Mouse (Mus musculus): ENCODE data around the gene Traf7. TPM values are rescaled to one million over a fixed set of nuclear protein-coding genes. Genes with fewer than 3 reads are reported as not detected.

The Traf7 gene
- polyA plus RNA-seq, 1 experiment from 2014 or later: 113 TPM

- no peak for ATAC-seq (replicated peaks; ENCODE audit: low FRiP score)
These were observed 64.2 kb downstream of the Traf7 start for GRCm38 (mm10) chr17:24463374-24464133.

GRCm38 (mm10) chr17:24462932-24463331, 64.8 kb downstream of the Traf7 start:
- no peaks in the 10 kb centered on the region for H3K4me1 ChIP-seq (replicated peaks; ENCODE audit: control insufficient read depth, insufficient read depth, low read length)
- H3K27me3 ChIP-seq (ENCODE audit: control insufficient read depth, insufficient read depth, low read length): no peaks in the 10 kb centered on the region
- ATAC-seq (replicated peaks; ENCODE audit: low FRiP score) (no peak), DNase-seq (ENCODE audit: low spot score) (no peak)
- WGBS: 85% methylated on average over 1 of the region's 1 CpGs
- H3K4me2 ChIP-seq (ENCODE audit: low read depth, low read length, severe bottlenecking): no peak overlapping the region
- no peaks in the 10 kb centered on the region for H3K36me3 ChIP-seq (ENCODE audit: control insufficient read depth, insufficient read depth, low read length)
- H3K9me3 ChIP-seq (ENCODE audit: control insufficient read depth, low read length): no peaks in the 10 kb centered on the region
- H3K9ac ChIP-seq (ENCODE audit: low read length): no peak overlapping the region
- H3K27ac ChIP-seq (ENCODE audit: low read depth, low read length): no peak overlapping the region
- H3K4me3 ChIP-seq (ENCODE audit: low read depth, low read length): no peak overlapping the region

More at GRCm38 (mm10) chr17:24463374-24464133, 64.2 kb downstream of the Traf7 start:
- 56% methylated on average over 6 of the region's 6 CpGs for WGBS
- DNase-seq (ENCODE audit: low spot score): no peak
- Histone ChIP-seq H3K4me2 (ENCODE audit: low read depth, low read length, severe bottlenecking) (no peak overlapping the region), H3K36me3 (ENCODE audit: control insufficient read depth, insufficient read depth, low read length) (no peaks in the 10 kb centered on the region), H3K4me1 (replicated peaks; ENCODE audit: control insufficient read depth, insufficient read depth, low read length) (no peaks in the 10 kb centered on the region), H3K27ac (ENCODE audit: low read depth, low read length) (no peak overlapping the region), H3K9ac (ENCODE audit: low read length) (no peak overlapping the region), H3K9me3 (ENCODE audit: control insufficient read depth, low read length) (no peaks in the 10 kb centered on the region), H3K4me3 (ENCODE audit: low read depth, low read length) (no peak overlapping the region), H3K27me3 (ENCODE audit: control insufficient read depth, insufficient read depth, low read length) (no peaks in the 10 kb centered on the region)

GRCm38 (mm10) chr17:24461580-24461979, 66.2 kb downstream of the Traf7 start:
- Histone ChIP-seq H3K36me3 (ENCODE audit: control insufficient read depth, insufficient read depth, low read length) (no peaks in the 10 kb centered on the region), H3K4me1 (replicated peaks; ENCODE audit: control insufficient read depth, insufficient read depth, low read length) (no peaks in the 10 kb centered on the region), H3K9me3 (ENCODE audit: control insufficient read depth, low read length) (no peaks in the 10 kb centered on the region), H3K4me3 (ENCODE audit: low read depth, low read length) (no peak overlapping the region), H3K4me2 (ENCODE audit: low read depth, low read length, severe bottlenecking) (no peak overlapping the region), H3K27ac (ENCODE audit: low read depth, low read length) (no peak overlapping the region), H3K9ac (ENCODE audit: low read length) (no peak overlapping the region), H3K27me3 (ENCODE audit: control insufficient read depth, insufficient read depth, low read length) (no peaks in the 10 kb centered on the region)
- ATAC-seq (replicated peaks; ENCODE audit: low FRiP score) (no peak), DNase-seq (ENCODE audit: low spot score) (no peak)
- WGBS: 69% methylated on average over 2 of the region's 2 CpGs

Other genes with a start within 250 kb of the Traf7 start
- gene Abca17, start 176.9 kb downstream of the Traf7 start, polyA plus RNA-seq (2014; fragmentation: Nextera tagmentation; extraction: Ambion mirVana): not detected in 2 replicates
- gene Abca3, start 176.0 kb downstream of the Traf7 start, polyA plus RNA-seq (2014; fragmentation: Nextera tagmentation; extraction: Ambion mirVana): 12.9 and 14.6 TPM in 2 replicates
- 441 and 443 TPM in 2 replicates for gene Rnps1, start 113.4 kb downstream of the Traf7 start, polyA plus RNA-seq (2014; fragmentation: Nextera tagmentation; extraction: Ambion mirVana)
- gene Eci1, start 101.3 kb downstream of the Traf7 start, polyA plus RNA-seq (2014; fragmentation: Nextera tagmentation; extraction: Ambion mirVana): 59.7 and 68.7 TPM in 2 replicates
- 2.7 and 3.3 TPM in 2 replicates for gene Dnase1l2, start 84.8 kb downstream of the Traf7 start, polyA plus RNA-seq (2014; fragmentation: Nextera tagmentation; extraction: Ambion mirVana)
- gene E4f1, start 57.6 kb downstream of the Traf7 start, polyA plus RNA-seq (2014; fragmentation: Nextera tagmentation; extraction: Ambion mirVana): 28.8 and 31.4 TPM in 2 replicates
- 72.1 and 73.4 TPM in 2 replicates for gene Pgp, start 57.5 kb downstream of the Traf7 start, polyA plus RNA-seq (2014; fragmentation: Nextera tagmentation; extraction: Ambion mirVana)
- gene Bricd5, start 54.1 kb downstream of the Traf7 start, polyA plus RNA-seq (2014; fragmentation: Nextera tagmentation; extraction: Ambion mirVana): 0.41 and 0.44 TPM in 2 replicates
- 33.8 and 34.0 TPM in 2 replicates for gene Mlst8, start 48.9 kb downstream of the Traf7 start, polyA plus RNA-seq (2014; fragmentation: Nextera tagmentation; extraction: Ambion mirVana)
- 8.0 and 9.3 TPM in 2 replicates for gene Caskin1, start 39.3 kb downstream of the Traf7 start, polyA plus RNA-seq (2014; fragmentation: Nextera tagmentation; extraction: Ambion mirVana)
- 1.8 and 2.7 TPM in 2 replicates for gene Rab26, start 6.3 kb upstream of the Traf7 start, polyA plus RNA-seq (2014; fragmentation: Nextera tagmentation; extraction: Ambion mirVana)
- 19.0 and 23.9 TPM in 2 replicates for gene Pkd1, start 21.9 kb upstream of the Traf7 start, polyA plus RNA-seq (2014; fragmentation: Nextera tagmentation; extraction: Ambion mirVana)
- gene Tsc2, start 104.7 kb upstream of the Traf7 start, polyA plus RNA-seq (2014; fragmentation: Nextera tagmentation; extraction: Ambion mirVana): 77.6 and 87.4 TPM in 2 replicates
- gene Nthl1, start 104.7 kb upstream of the Traf7 start, polyA plus RNA-seq (2014; fragmentation: Nextera tagmentation; extraction: Ambion mirVana): 20.0 TPM in 2 replicates
- 26.8 and 32.3 TPM in 2 replicates for gene Slc9a3r2, start 122.4 kb upstream of the Traf7 start, polyA plus RNA-seq (2014; fragmentation: Nextera tagmentation; extraction: Ambion mirVana)
- gene Npw, start 130.5 kb upstream of the Traf7 start, polyA plus RNA-seq (2014; fragmentation: Nextera tagmentation; extraction: Ambion mirVana): 0.32 TPM in 1 of 2 replicates, not detected in the other
- gene Zfp598, start 141.7 kb upstream of the Traf7 start, polyA plus RNA-seq (2014; fragmentation: Nextera tagmentation; extraction: Ambion mirVana): 37.6 and 38.4 TPM in 2 replicates
- 14.0 and 17.0 TPM in 2 replicates for gene Syngr3, start 162.0 kb upstream of the Traf7 start, polyA plus RNA-seq (2014; fragmentation: Nextera tagmentation; extraction: Ambion mirVana)
- 54.9 and 55.4 TPM in 2 replicates for gene Gfer, start 168.2 kb upstream of the Traf7 start, polyA plus RNA-seq (2014; fragmentation: Nextera tagmentation; extraction: Ambion mirVana)
- gene Noxo1, start 168.3 kb upstream of the Traf7 start, polyA plus RNA-seq (2014; fragmentation: Nextera tagmentation; extraction: Ambion mirVana): 1.7 and 1.9 TPM in 2 replicates
- gene Tbl3, start 179.7 kb upstream of the Traf7 start, polyA plus RNA-seq (2014; fragmentation: Nextera tagmentation; extraction: Ambion mirVana): 111 and 127 TPM in 2 replicates
- gene Rnf151, start 190.1 kb upstream of the Traf7 start, polyA plus RNA-seq (2014; fragmentation: Nextera tagmentation; extraction: Ambion mirVana): 0.36 and 0.81 TPM in 2 replicates
- gene Rps2, start 190.2 kb upstream of the Traf7 start, polyA plus RNA-seq (2014; fragmentation: Nextera tagmentation; extraction: Ambion mirVana): 1,407 and 1,469 TPM in 2 replicates
- gene Ndufb10, start 196.5 kb upstream of the Traf7 start, polyA plus RNA-seq (2014; fragmentation: Nextera tagmentation; extraction: Ambion mirVana): 189 and 195 TPM in 2 replicates
- not detected in 2 replicates for gene Rpl3l, start 199.9 kb upstream of the Traf7 start, polyA plus RNA-seq (2014; fragmentation: Nextera tagmentation; extraction: Ambion mirVana)
- 21.3 and 21.6 TPM in 2 replicates for gene Msrb1, start 208.7 kb upstream of the Traf7 start, polyA plus RNA-seq (2014; fragmentation: Nextera tagmentation; extraction: Ambion mirVana)
- gene Hs3st6, start 225.1 kb upstream of the Traf7 start, polyA plus RNA-seq (2014; fragmentation: Nextera tagmentation; extraction: Ambion mirVana): 0.21 and 0.51 TPM in 2 replicates

Data from forebrain, embryonic 11.5 days (tissue).